Mouse (Mus musculus) mesoderm, embryonic 11.5 days (tissue): ENCODE data around the gene Nkx1-2.

Experiments
- DNase-seq: peaks from one replicate; pipeline ENCODE4 v3.0.0-alpha.2; 2012; ENCODE audit warnings: low read depth, low spot score

Gene Nkx1-2

DNA sequence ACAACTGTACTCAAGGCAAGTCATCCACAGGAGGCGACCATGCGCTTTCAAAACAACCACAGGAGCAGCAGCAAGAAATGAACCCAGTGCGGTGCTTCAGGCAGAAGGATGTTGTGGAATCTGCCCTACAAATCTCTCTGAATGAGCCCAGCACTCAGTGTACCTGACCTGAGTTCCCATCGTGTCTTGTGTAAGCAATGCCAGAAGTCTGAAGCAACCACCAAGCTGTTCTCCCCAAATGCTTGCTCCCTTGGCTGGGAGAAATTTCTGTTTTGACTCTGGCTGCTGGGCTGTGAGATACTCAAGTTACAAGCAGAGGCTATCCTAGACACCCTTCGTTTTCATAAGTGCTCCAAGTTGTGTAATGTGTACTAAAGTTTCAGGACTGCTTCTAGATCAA lies 6.3 kb upstream of the Nkx1-2 start:
- no peak for DNase-seq

DNA sequence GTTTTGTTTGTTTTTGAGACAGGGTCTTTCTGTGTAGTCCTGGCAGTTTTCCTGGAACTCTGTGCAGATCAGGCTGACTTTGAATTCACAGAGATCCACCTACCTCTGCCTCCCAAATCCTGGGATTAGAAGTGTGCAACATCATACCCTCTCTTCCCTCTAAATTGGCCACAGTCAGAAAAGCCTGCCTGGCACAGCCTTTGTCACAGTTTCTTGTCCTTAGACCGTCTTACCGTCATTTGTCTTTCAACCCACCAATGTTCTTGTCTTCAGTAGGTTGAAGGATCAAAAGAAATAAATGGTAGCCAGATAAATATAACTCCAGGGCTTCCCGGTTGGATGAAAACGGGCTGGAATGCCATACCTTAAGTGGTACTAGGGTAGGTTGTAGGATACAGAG lies 5.3 kb upstream of the Nkx1-2 start:
- DNase-seq = no peak

DNA sequence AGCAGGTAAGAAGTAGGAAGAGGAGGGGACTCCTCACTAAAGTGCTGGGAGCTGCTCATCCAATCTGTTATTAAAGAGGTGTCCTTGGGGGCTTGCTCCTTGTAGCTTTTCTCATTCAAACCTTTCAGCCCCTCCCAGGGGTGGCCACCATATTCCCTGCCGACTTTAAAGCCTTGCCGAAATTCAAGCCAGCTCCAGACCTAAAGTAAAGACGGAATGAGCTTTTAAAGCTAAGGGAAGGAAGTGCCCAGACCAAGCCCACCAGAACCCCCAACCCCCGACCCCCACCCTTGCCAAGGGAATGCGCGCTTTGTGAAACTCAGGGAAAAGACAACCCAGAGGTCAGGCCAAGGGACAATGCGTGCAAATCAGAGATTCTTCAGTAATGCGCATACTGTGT lies 1.5 kb upstream of the Nkx1-2 start:
- no peak for DNase-seq

DNA sequence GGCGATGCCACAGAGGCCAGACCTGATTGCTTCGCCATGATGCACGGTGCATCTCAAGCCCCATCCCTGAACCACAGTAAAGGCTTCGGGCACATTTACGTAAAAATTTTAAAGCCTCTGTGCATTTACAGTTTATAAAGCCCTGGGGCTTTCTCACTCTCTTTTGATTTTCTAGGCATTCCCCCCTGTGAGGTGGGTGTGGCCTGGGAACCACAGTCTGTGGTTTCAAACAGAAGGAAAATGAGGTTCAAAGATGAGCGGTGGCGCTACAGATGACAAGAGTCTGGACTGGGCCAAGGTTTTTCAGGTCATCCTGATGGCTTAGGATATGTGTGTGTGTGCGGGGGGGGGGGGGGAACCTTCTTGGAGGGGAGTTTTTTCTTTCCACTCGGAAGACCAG lies 589 bp upstream of the Nkx1-2 start:
- DNase-seq = no peak

DNA sequence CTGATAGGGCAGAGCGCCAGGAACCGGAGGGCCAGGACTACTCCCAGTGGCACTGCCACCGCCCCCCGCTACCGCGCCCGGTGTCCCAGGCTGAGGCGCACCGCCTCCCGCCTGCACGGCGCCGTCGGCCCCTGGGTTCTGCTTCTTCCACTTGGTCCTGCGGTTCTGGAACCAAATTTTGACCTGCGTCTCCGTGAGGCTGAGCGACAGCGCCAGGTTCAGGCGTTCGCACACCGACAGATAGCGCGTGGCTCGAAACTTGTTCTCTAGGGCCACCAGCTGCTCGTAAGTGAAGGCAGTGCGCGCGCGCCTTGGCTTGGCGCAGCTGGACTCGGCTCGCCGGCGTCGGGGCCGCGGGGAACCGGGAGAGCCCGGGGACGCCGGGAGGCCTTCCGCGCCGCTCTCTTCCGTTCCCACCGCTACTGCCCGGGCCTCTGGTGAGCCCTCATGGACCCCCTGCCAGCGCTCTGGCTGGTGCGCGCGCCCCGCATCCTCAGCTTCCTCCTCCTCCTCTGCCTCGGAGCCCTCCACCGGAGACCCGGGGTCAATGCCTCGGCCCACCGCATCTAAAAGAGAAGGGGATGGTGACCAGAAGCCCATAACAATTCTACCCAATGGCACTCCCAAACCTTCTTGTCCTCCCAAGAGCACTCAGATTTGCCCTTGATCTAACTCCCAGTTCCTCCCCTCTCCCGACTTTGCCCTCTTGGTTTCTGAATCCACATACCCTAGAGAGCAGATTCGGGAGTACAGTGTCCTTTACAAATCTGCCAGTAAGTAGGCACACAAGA lies 2.0 kb downstream of the Nkx1-2 start:
- DNase-seq = peak; percentile 47

DNA sequence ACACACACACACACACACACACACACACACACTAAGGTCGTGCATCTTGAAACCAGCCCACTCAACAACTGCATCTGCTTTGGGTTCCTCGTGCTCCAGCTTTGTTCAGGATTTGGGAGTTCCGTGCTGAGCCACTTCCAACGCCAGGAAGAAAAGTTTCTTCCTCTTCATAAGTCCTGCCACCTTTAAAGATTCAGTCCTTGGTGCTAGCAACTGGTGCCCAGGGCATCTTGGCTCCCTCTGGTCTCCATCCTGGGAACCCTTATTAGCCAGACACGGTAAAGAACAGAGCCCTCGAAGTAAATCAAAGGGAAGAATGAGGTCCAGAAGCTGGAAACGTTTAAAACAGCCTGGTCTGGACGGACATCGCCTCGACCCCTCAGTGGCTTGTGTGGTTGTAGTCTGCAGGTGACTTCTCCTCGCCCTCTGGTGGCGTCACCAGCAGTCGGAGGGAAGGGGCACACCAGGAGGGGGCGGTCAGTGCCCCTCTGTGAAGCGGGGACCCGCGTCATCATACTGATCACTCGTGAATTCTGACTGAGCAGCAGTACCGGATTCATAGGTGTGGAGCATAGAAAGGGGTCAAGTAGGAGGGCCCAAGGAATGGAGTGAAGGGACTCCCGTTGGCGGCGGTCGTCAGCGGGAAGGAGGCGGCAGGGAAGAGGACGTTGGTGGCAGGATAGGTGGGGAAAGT lies 2.7 kb downstream of the Nkx1-2 start:
- DNase-seq = peak; percentile 12

DNA sequence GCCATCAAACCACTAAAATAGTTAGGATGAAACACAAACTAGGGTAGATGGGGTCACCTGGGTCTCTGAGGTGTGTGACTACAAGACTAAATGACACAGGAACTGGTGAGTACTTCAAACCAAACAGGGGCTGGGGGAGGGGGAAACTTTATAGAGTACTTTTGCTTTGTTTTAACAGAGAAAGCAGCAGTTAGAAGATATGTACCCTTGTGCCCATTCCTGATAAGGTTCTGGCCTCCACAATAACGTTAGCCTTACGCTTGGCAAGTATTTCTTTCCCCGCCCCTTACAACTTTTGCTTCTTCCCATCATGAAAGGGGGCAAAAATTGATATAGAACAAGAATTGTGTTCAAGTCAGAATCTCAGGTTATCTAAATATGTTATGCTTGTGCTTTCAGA lies 3.6 kb downstream of the Nkx1-2 start:
- no peak for DNase-seq

DNA sequence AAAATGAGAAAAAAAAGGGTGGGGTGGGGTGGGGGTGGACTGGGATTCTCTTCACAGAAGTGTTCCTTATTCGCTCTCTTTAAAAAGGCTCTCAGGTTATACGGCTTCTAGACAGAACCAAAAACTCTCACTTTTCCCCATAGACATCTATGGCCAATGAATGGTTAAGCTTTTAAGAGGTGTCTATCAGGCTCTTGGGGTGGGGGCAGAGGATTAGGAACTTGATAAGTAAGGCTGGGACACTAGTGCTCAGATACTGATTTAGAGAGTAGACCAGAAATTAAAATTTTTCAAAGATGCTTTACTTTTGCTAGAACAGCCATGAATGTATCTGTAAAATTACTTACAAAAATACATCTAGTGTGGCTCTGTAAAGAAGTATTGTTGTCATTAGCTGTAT lies 5.1 kb downstream of the Nkx1-2 start:
- DNase-seq = no peak

DNA sequence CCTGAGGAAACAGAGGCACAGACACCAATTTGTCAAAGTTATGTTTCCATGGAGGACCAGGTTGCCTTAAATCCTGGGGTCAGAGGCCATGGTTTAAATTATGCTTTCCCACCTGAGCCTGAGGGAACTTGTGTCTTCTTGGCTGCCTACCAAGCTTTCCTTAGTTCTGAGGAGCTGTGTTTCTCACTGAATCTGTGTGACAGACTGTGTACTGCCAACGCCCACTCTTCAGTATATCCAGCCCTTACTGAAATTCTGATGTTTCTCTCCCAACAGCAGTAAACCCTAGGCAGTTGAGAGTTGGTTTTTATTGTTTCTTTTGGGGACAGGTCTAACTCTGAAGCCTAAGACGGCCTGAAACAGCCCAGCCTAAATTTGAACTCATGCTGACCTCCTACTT lies 5.7 kb downstream of the Nkx1-2 start:
- DNase-seq = no peak

DNA sequence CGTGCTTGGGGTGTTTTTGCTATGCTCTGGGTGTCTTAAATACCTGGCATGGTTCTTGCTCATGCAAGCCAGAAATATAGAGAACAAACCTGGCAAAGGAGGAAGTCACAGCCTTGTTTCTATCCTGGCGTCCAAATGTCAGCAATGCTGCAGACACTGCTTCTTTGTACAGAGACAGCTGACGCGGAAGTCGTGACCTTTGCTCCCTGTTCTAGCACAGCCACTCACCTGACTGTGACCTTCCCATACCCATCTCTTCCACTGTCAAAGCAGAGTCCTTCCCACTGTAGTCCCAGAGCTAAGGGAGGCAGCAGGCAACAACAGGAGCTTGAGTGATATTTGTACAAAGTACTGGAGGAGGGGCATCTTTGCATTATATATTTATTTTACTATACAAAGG lies 9.8 kb downstream of the Nkx1-2 start:
- no peak for DNase-seq

DNA sequence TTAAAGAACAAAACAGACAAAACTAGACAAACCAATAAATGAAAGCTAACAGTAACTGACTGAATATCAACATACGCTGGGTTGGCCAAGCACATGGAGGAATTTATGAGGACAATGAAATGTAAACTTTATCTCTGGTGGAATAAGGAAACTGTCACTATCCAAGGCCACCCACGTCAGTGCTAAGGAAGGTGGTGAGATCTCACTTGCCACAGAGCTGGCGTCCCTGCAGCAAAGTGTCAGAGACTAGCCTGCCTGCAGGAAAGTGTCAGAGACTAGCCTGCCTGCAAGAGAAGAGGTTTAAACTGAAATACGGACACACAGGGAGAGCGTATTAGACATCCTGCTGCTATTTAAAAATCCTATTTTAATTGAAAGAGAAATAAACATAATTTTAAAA lies 12.3 kb downstream of the Nkx1-2 start:
- no peak for DNase-seq

DNA sequence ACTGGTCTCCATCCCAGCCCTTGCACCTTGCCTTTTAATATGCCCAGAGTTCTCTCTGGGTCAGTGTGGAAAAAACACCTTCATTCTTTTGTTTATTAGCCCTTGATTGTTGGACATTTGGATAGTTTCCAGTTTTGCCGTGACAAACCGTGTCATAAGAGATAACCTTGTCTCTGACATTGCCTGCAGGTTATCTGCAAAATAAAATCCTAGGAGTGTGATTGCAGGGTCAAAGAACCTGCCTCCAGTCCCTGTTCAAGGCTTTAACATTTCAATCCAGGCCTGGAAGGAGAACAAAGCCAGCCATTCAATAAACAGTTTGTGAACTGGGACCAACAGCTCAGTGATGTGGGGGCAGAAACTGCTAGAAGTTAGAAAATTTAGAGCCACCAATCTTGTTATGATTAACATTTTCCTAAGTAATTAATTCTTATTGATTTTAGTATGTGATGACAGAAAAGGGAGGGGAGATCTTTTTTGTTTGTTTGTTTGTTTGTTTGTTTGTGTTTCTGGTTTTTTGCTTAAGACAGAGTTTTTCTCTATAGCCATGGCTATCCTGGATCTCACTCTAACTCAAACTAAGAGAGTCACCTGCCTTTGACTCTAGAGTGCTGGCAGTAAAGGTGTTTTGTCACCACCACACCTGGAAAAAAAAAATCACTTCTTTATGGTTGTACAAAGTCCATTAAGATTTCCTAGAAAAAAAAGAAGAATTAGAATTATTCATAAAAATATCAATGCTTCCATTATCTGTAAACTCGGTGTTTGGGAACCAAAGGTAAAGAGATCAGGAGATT lies 13.5 kb downstream of the Nkx1-2 start:
- DNase-seq = no peak

DNA sequence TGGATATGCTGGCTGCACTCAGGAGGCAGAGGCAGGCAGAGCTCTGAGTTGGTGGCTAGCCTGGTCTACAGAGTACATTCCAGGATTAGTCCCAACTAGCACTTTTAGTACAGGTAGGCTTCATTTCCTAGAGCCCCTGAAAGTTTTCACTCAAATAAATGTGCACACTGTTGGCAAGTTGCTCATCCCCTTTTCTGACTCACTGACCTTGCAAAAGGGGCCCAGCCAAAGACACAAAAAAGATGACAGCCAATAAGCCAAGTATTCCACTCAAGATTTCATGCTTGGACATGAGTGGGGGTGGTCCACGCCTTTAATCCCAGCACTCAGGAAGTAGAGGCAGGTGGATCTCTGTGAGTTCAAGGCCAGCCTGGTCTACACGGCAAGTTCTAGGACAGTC lies 18.0 kb downstream of the Nkx1-2 start:
- DNase-seq = no peak

DNA sequence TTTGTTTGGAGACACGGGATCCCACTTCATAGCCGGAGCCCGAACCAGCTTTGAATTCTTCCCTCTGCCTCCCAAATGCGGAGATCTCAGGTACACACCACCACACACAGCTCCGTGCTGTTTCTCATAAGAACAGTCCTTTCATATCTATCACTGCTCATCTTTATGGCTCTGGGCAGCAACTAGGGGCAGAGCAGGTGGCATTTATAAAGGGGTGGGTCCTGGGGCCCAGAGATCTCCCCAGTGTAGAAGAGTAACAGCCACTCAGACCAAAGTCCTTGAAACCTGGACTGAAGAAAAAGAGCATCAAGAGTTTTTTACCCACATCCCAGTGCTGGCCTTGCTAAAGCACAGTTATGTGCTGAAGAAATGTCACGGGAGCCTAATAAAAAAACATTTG lies 18.9 kb downstream of the Nkx1-2 start:
- DNase-seq = no peak

DNA sequence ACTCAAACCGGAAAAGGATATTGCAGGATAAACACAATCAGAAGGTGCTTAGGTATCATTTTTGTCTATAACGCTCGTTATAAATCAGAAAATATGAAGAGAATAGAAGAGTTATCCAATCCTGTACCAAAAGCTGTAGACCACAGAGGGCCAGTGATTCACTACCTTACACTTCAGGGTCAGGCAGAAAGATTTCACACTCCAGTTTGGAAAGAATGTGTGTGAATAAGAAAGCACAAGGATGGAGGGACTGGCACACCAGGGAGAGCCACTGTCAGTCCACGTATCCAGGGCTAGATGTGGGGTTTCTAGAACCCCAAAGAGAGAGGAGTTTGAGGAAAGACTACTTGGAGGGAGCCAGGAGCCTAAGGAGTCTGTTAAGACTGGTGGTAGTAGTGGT lies 22.5 kb downstream of the Nkx1-2 start:
- no peak for DNase-seq

DNA sequence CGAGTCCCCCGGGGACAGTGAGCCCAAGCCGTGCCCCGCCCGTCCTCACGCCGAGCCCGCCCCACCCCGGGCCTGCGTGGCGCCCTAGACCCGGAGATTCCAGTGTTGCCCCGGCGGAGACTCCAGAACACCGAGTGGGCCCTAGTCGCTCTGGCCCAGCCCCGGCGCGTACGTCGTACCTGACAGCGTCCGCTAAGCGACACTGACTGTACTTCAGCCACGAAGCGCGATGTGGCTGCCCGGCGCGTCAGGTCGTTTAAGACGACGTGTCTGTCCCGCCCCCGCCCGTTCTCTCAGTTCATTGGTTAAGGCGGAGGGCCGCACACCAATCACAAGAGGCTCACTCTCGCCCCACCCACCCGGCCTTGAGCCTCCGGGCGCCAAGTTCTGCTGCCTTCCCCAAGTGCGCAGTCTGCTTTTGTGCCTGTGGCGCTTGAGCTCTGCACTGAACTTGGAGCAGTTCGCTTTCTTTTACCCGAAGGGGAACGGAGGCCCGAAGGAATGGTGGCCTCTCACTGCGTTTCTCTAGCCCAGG lies 23.3 kb downstream of the Nkx1-2 start, which contains the start of gene Oat:
Oat (minus strand) TSS at position 283 of the 535 bp plus-strand sequence.
- peak; percentile 96 for DNase-seq

DNA sequence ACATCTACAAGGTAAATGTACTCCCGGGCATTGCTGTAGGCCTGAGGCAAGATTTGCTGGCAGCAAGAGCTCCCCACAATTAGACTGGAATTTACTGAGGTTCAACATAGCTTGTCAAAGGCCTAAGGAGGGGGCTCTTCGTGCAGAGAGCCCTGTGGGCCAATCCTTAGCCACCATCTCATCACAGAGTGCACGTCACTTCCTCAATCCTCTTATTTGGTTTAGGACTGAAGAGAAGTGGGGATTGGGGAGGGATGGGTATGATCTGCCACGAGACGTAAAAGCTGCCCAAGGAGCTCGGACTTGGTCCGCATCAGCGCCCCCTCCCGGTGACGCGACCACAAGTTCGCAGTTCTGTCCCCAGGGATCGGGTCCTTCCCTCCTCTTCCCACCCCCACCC lies 23.8 kb downstream of the Nkx1-2 start:
- peak; percentile 93 for DNase-seq

DNA sequence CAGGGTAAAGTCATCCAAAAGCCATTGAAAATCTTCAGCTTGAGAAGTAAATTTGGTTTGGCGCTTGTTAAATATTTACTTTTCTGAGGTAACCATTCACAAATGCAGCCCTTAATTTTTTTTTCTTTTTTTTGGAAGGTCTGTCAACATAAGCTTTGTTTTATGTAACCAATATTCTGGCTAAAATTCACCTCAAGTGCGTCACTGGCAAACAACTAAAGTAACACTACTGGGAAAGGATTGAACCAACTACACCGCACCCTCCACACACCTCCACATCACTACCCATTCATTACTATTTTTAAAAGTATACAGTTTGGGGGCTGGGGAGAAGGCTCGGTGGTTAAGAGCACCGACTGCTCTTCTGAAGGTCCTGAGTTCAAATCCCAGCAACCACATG lies 24.8 kb downstream of the Nkx1-2 start:
- no peak for DNase-seq

DNA sequence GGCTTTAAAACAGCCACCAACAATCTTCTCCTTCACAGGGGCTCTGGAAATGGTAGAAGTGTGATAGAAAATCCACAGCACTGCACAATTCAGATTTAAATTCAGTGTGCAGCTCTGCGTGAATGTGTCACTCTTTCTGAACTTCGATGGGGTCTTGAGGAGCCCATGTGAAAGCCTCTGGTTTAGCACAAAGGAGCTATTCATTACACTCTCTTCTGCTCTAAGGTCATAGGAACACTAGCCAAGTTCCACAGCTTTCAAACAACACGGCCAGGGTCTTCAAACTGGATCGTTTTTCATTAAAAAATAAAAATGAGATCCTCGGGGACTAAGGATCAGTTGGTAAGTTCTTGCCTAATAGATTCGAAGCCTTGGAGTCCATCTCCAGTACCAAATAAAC lies 26.2 kb downstream of the Nkx1-2 start:
- no peak for DNase-seq

DNA sequence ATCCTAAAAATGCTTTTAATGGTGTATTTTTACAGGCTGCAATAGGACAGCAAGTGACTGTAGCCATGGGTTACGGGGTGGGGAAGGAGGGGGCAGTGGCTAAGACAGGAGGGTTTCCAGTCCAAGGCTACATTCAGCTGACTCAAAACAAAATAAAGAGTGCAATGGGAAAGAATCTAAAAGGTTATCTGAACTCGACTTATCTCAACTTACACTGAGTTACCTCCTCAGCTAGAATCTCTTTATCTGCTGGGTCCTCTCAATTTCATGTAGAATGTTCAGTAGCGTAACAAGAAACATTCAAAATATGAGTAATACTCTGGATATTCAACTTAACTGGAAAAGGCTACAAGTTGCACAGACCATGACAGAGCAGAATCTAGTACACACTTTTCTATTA lies 26.7 kb downstream of the Nkx1-2 start:
- DNase-seq = no peak

DNA sequence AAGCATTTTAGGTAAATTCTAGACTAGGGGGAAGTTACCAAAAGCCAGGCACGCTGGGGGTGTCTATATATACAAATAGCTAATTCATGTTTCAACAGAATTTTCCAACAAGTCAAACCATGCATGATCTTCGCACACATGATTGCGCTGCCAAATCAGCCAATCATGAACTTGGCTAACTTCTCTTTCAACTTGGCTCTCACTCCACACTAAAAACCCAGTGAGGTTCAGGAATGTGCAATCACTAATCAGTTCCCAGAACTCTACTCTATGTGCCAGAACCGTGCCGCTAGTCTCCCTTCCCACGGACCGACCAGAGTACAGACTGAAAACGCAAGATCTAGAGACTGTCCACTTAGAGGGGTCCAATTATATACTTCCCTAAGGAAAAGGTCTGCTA lies 28.0 kb downstream of the Nkx1-2 start:
- DNase-seq = no peak

DNA sequence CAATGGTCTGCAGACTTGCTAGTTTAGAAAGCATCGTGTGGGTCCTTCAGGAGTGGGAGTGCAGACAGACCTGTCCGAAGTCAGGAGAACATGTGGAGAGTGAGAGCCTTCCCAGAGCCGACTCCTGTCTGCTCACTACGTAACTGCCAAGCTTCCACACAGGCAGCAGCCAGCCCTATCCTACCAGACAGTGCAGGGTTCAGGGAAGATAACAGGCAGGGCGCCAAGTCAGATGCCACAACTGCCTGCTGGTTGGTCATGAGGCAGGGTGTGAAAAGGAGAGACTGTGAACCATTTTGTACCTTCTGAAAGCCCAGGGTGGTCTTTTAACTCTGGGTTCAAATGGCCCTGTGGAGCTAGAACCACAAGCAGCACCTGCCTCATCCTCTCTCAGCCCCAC lies 29.4 kb downstream of the Nkx1-2 start:
- DNase-seq = no peak
